Mouse (Mus musculus) right cerebral cortex, adult 18-20 months (tissue): ENCODE data around the gene Gm42674.

Experiments
- DNase-seq: peaks from one replicate; pipeline ENCODE4 v3.0.0; 2022; ENCODE audit warnings: mixed read lengths

Gm42674 gene

DNA sequence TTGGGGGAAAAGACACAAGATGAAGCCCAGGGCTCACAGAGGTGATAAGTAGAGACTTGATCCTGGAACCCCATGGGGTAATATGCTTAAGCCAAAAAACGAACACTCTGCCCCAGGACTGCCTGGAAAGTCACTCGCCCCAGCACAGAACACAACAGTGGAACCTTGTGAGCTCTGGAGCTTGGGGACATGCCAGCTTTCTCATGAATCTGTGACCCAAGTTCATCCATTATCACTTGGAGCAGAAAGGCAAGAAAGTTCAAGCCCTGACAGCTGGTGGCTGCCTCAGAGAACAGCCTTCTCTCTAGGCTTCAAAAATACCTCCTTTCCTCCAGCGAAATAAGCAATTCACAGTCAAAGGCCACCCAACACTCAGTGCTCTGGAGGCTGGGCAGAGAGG lies 2.3 kb upstream of the Gm42674 start:
- no peak for DNase-seq

DNA sequence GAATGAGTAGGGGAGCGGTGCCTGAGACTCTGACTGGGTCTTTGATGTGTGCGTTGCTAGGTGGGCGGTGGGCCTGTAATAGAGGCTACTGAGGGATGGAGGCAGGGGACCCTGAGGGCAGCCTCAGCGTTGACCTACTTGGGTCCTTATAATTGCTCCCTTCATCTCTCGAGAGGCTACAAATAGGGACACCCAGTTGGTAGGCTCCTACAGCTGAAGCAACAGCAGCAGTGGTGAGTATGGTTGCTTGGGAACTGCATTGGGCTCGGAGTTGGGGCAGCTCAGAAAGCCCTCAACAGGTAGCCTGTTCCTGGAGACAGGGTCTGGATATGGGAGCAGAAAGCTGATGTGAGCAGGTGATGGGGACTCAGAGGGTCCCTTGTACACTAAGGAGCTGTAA lies 1.7 kb upstream of the Gm42674 start:
- DNase-seq = no peak

DNA sequence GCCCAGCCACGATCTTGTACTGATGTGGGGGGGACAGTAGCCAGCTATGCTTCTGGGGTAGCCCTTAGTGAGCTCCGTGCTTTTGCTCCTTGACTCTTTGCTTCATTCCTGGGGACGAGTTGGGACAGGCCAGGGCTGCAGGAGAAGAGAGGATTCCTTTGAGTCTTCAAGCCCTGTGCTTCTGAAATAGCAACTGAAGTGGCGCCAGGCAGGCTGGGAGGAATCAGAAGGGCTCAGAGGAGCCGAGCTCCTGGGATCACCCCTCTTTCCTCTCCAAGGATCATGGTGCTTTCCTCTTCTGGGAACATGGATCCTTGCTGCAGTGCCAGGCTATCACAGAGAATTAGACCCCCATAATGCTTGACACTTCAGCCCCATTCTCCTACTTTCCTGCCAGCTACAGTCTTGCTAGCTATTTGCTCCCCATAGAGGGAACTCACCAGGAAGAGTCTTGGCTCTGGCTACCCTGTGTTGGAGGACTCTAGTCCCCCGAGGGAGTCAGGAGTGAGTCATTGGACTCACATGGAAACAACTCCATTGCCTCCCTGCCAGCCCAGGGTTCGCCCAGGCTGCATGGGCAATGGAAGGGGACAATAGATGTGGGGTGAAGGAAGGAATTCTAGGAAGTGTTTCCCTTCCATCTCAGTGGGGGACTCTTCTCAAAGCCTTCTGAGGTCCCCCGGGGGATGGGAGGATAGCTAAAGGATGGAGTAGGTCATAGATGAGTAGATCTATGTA lies 1.1 kb upstream of the Gm42674 start:
- no peak for DNase-seq

DNA sequence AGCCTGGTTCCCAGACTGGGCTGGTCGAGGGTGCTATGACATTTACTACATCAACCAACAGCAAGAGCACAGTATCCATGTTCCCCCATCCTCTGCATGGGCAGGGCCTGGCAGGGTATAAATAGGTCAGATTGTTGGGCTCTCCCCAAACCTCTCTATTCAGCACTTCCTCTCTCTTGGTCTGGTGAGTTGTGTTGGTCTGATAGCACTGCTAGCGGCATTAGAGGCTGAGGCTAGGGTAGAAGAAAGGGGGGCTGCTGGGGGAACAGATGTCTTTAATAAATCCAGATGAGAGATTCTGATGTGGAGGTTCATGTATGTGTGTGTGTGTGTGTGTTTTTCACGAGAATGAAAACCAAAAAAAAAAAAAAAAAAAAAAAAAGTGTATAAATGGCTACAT lies 1.9 kb downstream of the Gm42674 start, which contains the start of gene S100a4:
S100a4 (plus strand) TSS at position 149 of the 400 bp plus-strand sequence.
- no peak for DNase-seq

DNA sequence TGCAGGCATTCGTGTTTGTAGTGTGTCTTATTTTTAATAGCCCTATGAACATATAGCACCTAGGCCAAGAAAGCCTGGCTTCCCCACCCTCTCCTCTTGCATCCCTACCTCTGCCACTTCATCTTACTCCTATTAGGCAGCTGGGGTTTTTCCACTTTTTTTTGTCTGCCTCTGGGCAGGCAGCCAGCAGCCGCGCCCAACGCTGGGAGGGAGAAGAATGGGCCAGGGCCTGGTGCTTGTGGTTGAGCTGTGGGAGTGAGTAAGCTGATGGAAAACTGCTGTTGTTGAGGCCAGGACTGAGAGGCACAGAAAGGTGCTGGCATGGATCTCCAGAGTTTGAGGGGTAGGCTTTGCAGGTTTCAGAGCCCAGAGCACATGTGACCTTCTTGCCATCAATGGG lies 2.7 kb downstream of the Gm42674 start:
- peak; percentile 70 for DNase-seq

DNA sequence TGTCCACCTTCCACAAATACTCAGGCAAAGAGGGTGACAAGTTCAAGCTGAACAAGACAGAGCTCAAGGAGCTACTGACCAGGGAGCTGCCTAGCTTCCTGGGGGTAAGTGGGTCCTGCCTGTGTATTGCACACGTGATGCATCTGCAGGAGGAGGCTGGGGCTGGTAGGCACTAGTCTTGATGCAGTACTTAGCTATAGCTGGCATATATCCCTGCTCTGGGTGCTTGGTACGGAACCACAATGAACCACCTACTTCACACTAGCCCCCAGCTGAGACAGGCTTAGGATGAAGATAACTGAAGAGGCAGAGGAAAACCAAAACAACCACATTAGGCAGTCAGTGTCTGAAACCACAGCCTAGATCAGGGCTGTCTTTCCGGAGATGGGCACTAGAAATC lies 3.3 kb downstream of the Gm42674 start:
- DNase-seq = no peak

DNA sequence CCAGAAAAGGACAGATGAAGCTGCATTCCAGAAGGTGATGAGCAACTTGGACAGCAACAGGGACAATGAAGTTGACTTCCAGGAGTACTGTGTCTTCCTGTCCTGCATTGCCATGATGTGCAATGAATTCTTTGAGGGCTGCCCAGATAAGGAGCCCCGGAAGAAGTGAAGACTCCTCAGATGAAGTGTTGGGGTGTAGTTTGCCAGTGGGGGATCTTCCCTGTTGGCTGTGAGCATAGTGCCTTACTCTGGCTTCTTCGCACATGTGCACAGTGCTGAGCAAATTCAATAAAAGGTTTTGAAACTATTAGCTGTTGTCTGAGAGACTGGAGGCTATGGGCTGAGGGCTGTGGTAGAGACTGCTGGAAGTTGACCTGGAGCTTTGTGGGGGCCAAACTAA lies 4.0 kb downstream of the Gm42674 start:
- DNase-seq = no peak

DNA sequence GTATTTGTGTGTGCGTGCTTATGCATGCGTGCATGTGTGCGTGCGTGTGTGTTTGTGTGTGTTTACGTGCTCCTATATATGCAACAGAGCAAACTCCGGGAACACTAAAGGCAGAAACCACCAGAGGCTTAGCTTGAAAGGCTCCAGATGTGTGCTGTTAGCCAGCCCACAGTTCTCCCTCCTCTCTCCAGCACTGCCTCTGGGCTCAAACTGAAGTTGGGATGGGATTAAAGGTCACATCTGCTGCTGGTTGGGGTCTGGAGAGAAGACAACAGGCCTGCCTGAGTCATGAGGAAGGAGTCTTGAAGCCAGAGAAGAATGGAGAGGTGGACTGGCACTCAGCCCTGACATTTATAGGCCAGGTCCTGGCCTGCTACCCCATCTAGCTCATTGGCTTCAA lies 4.5 kb downstream of the Gm42674 start:
- no peak for DNase-seq

DNA sequence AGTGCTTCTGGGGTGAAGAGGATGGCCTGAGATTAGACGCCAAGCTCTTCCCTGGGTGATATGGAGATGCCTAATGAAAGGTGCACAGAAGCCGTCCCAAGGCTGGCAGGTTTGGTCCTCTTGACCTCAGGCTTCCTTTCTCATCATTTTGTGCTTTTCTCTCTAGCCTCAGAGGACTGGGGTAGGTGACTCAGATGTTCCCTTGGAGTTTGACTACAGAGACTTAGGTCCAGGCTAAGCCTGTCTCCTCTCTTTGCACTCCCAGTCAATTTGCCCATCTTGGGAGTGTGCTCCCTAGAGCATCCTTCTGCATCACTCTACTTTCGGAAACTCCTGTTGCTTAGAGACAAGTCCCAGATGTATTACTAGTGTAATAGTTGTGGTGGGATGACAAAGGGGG lies 5.7 kb downstream of the Gm42674 start:
- no peak for DNase-seq

DNA sequence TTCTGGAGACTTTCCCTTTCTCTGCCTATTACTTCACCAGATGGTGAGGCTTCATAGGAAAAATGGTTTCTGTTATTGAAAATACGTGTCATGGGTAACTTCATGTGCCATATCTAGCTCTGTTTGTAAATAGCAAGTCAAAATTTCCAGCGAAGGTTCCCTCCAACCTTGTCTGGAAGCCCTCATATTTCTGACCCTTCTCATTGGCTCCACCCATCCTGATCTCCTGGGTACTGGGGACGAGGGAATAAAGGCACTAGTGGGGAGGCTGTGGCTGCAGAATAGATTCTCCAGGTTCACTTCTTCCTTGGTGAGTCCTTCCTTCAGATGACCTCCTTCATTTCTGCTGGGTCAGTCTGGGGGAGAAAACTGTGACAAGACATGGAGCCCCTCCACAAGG lies 6.5 kb downstream of the Gm42674 start, which contains the start of gene S100a5:
S100a5 (plus strand) TSS at position 301 of the 400 bp plus-strand sequence.
- DNase-seq = no peak

DNA sequence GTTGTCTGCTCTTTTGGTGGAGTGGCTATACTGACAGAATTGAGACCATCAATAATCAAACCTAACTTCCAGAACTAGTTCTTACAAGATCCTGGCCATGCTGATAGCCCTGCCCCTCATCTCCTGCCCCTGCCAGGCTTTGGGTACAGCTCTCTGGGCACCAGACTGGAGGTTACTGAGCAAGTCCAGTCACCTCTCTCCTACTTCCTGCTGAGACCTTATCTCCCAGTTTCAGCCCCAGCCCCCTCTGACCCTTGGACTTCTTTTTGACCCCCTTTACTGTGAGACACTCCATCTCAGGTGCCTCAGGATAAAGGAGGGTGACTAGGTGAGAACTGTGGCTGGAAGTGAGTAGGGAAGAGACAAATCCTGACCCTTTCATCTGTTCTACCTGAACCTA lies 7.4 kb downstream of the Gm42674 start:
- no peak for DNase-seq

DNA sequence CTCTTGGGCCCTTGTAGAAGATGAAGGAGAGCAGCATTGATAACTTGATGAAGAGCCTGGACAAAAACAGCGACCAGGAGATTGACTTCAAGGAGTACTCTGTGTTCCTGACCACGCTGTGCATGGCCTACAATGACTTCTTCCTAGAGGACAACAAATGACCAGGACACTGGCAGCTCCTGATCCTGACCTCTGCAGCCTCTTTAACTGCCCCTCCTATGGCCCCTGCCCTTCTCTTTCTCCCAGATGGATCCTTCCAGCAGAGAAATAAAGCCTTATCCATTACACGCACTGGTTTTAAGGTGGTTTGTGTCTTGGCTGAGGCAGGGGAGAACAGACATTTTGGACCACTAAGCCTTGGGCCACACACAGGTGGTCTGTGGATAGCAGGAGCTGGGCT lies 9.8 kb downstream of the Gm42674 start:
- DNase-seq = no peak

DNA sequence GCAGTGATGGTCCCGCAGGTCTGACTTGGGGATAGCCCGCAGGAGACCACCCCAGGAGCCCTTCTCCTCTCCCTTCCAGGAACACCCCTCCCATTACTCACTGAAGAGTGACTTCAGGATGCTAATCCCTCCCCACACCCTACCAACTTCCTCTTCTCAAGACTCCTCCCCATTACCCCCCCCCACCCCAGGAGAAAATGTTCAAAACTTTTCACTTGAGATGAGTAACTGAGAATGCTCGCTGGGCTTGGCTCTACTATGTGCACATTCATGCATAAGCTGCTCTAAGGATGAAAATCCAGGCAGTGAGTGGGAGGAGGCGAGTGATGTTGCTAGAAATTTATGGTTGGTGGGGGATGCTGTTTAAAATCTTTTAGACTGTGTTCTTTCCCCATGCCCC lies 10.4 kb downstream of the Gm42674 start:
- no peak for DNase-seq

DNA sequence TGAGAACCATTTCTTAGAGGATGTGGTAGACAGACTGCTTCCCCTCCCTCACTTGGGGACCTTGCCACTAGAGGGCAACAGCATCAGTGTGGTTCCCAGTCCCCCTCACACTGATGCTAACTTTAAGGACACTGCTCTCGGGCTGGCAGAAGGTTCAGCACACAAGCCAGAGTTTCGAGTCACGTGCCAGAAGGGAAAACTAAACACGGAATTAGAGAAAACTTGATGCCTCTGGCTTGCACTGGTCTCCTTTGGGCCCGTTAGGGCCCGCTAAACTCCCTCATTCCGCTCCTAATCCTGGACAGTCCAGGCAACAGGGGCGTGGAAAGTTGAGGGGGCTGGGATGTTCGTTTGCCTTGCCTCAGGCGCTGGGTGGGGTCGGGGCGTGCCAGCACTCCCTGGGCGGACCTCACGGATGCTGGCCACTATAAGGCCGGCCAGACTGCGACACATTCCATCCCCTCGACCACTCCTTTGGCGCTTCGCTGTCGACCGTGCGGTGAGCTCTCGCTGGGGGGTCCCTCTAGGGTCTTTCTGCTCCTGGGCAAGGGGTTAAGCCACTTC lies 11.1 kb downstream of the Gm42674 start, which contains the start of gene S100a6:
S100a6 (plus strand) TSS at position 155 of the 564 bp plus-strand sequence.
- peak; percentile 48 for DNase-seq

DNA sequence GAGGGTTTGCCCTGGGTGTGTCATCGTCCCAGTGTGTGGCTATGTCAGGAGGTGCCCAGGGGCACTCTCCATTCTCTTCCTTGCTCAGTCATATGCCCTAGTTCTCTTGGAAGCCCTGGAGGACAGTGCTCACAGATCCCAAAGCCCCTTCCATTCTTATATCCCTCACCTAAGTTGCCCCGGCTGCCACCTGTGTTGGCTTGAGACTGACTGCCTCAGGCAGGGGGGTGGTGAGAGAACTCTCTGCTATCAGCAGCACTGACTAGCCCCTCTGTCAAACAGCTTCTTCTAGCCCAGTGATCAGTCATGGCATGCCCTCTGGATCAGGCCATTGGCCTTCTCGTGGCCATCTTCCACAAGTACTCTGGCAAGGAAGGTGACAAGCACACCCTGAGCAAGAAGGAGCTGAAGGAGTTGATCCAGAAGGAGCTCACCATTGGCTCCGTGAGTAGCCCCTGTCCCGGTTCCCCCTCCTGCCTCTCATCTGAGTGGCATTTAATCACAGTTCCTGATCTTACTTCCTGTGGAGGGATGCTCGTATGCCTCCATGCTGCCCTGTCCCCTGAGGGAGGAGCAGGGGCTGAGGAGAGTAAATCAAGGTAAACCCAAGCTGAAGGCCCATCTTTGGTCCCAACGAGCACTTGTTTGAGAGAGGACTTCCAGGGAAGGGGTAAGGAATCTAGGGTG lies 11.9 kb downstream of the Gm42674 start:
- no peak for DNase-seq

DNA sequence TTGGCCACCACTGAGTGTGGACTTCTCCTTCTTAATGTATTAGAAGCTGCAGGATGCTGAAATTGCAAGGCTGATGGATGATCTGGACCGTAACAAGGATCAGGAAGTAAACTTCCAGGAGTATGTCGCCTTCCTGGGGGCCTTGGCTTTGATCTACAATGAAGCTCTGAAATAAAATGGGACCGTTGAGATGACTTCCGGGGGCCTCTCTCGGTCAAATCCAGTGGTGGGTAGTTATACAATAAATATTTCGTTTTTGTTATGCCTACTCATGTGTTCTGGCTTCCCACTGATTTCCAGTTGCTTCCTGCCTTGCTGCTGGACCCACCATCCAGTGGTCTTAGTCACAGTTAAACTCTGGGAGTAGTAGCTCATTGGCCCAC lies 12.4 kb downstream of the Gm42674 start:
- DNase-seq = no peak

DNA sequence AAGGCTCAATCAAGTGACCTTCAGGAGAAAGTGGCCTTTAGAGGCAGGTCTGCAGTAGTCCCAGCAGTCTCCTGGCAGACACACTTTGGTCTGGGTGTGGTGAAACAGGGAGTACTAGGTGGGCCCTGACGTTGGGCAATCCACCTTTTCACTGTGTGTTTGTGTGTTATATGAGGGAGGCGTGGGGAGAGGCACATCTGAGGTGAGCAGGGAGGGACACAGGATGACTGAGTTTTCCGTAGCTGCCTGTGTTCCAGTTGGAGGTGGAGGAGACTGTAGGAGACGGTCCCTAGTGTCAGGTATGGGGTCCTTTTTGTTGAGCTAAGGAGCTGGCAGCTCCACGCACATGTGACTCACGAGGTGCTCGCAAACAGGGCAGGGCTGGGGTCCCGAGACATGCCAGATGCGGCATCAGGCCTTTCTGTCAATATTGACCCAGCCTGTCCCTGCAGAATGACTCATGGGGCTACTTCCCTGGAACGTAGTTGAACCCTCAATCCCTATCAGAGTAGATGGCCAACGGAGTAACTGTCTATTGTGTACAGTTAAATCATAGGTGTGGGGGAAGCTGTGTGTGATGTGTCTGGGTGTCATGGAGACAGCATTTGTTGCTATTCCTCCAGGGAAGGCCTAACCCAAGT lies 13.0 kb downstream of the Gm42674 start:
- no peak for DNase-seq

DNA sequence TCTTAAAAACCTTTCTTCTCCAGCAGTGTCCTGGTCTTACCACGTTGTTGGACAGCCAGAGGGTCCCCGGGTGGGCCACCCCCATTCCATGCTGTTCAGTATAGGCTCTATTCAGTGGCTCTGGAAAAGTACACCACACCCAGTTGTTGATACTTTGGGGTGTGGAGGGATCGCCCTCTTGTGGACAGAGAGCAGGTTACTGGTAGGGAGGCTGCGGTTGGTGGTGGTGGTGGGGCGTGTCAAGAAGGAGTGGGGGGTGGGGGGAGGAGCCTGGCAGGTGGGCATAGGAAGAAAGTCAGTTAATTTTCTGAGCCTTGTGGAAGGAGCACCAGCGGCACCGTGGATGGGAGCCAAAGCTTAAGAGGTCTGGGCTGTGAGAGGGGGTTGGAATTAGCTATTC lies 13.7 kb downstream of the Gm42674 start:
- peak; percentile 83 for DNase-seq

DNA sequence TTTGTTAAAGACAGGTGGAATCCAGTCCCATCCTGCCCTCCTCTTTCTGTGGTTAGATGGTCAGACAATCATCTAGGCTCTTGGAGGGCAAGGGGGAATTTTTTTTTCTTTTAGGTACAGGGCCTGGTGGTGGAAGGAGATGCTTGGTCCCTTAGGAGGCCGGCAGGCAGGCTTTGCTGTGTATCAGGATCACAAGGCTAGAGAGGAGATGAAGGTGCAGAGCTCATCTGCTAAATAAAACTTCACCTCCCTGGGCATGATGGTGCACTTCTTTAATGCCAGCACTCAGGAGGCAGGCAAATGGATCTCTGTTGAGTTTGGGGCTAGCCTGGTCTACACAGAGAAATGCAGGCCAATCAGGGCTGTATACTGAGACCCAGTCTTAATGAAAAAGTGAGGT lies 14.2 kb downstream of the Gm42674 start:
- no peak for DNase-seq

DNA sequence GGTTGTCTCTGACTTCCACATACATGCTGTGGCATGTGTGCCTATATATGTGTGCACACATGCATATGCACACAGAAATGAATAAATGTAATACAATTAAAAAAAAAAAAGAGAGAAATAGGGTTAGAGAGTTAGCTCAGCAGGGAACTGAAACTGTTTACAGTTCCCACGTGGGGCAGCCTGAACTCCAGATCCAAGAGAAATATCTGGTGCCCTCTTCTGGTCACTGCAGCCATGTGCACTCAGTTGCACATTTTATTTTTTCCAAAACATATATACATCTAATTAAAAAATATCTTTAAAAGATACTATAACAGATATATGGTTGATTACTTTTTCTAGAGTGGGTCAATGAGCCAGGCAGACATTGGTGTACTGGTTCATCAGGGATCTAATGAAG lies 15.9 kb downstream of the Gm42674 start:
- DNase-seq = no peak

DNA sequence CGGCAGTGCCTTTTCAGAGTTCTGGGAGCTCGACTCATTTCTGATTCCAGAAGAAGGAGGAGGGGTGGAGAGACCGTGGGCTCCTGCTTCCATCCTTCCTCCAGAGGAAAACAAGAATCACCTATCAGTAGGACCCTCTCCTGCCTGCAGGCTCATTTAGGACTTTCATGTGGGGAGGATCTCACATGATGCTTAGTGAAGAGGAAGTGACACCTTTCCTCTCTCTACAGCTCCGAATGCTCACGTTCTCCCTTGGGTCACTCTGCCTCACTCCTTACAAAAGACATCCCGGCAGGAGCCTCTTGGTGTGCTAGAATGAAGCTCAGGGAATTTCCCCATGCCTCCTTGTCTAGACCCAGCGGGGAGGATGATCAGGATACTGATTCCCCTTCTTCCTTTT lies 19.8 kb downstream of the Gm42674 start:
- no peak for DNase-seq

DNA sequence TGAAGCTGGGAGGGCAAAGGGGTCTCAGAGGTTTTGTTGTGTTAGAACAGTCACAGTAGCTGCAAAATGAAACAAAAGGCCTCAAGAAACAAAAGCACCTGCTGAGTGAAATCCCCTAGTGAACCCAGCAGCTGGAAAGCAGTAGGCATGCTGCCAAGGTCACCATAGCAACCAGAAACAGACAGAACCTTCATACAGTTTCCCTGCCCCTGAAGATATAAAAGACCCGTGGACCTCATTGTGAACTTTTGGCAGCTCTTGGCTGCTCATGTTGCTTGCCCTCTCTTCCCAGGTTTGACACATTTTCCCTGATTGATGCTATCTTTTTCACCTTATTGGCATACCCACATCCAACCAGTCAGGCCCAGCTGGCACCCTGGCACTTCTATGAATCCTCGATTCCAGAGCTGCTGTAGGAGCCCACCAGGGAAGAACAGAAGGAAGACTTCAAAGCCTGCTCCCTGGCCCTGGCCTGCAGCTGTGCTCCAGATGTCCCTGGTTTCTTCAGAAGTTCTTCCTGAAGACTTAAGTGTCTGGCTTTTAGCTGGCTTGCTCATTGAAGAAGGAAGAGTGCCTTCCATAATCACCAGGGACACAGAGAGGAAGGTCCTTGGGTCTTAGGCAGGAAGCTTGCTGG lies 21.8 kb downstream of the Gm42674 start:
- peak; percentile 46 for DNase-seq

DNA sequence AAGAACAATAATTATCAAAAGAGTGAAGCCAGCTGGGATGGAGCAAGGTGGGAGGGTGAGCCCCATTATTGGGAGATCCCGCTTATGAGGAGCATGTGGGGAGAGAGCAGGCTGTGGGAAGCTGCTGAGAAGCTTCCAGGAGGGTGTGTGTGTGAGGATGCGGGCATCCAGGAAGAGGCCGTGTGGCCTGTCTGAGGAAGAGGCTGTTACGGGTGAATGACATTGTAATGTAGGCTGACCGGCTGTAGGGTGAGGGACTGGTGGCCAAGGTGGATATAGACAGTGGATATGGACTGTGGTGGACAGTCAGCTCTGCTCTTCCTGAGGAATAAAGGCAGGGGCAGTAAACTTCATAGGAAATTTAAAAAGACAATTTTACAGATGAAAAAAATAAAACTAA lies 23.8 kb downstream of the Gm42674 start:
- DNase-seq = no peak
